Mouse (Mus musculus) heart, postnatal 0 days (tissue): ENCODE measurements around the gene Pde4b.

Experiments
- CTCF ChIP-seq: IDR thresholded peaks from 2 replicates; pipeline ENCODE4 v1.5.1; 2016; ENCODE audit warnings: antibody characterized with exemption, control low read depth, low read depth
- EP300 ChIP-seq: IDR thresholded peaks from 2 replicates; pipeline ENCODE4 v1.6.1; 2016; ENCODE audit warnings: antibody characterized with exemption, low read depth

- TF ChIP-seq CTCF (no peak), EP300 (no peak)
These were observed 480.4 kb downstream of the Pde4b start for GRCm38 (mm10) chr4:102567676-102568254.
